Comparison of ENCODE assay signal across 25 mouse cellular contexts in genomic region chr4:136595221-136595620, GRCm38 (mm10). TPM values are rescaled to one million over a fixed set of nuclear protein-coding genes. Genes with fewer than 3 reads are reported as not detected.
DNase-seq lines count a peak whose midpoint lies in the region; ATAC-seq lines count a peak whose summit lies in the region.
"Had no signal": no experiment of that assay in that cellular context is flagged by ENCODE, and none has a peak within 500 bp of the region (broad histone marks: within the 10 kb centered on the region; RNA-seq: fewer than 3 reads in every experiment).

No protein-coding gene starts in this region.

- peaks cover 23% of the 10 kb centered on the region for H3K36me3 ChIP-seq in embryonic facial prominence, embryonic 14.5 days (ENCODE audit: control insufficient read depth, insufficient read depth, low read length)
- H3K36me3 ChIP-seq in embryonic facial prominence, embryonic 10.5 days (replicated peaks) = peaks cover 56% of the 10 kb centered on the region
- H3K36me3 ChIP-seq in kidney, embryonic 16.5 days (ENCODE audit: insufficient read depth, low read length) = peaks cover 10% of the 10 kb centered on the region; the same call in 1 of the 2 replicates

- DNase-seq in embryonic facial prominence, embryonic 14.5 days (ENCODE audit: low spot score) = no peak
- no peak for DNase-seq in embryonic facial prominence, embryonic 10.5 days (ENCODE audit: low spot score)
- DNase-seq in kidney, adult 9 months = peak; percentile 22
- DNase-seq in A20 (ENCODE audit: low read depth, low spot score) = peak; percentile 39
- DNase-seq in kidney, postnatal 25 days = peak; percentile 22 to 63
- DNase-seq in adrenal gland, adult (ENCODE audit: inconsistent age in 2 of 2, low spot score in 1 of 2) = no peak
- DNase-seq in cerebellum, postnatal 4 days (ENCODE audit: low spot score in 2 of 2) = no peak
- DNase-seq: adrenal gland, adult 2 months; adrenal gland, postnatal 25 days; cerebellum, adult 2 months; cerebellum, postnatal 10 days; embryo, embryonic 11 days; forebrain, postnatal 0 days; gastrocnemius, postnatal 14 days; heart, postnatal 36 days had no signal

- H3K4me3 ChIP-seq in embryonic facial prominence, embryonic 14.5 days (ENCODE audit: low read depth, low read length) = no peak overlapping the region
- no peak overlapping the region for H3K4me3 ChIP-seq in embryonic facial prominence, embryonic 10.5 days
- H3K4me3 ChIP-seq in kidney, embryonic 16.5 days (ENCODE audit: low read length) = no peak overlapping the region
- H3K4me3 ChIP-seq: embryonic facial prominence, embryonic 12.5 days; forebrain, embryonic 12.5 days; heart, embryonic 13.5 days; hindbrain, embryonic 15.5 days had no signal

- H3K27ac ChIP-seq in embryonic facial prominence, embryonic 14.5 days (replicated peaks; ENCODE audit: low read depth, low read length) = no peak overlapping the region
- H3K27ac ChIP-seq in embryonic facial prominence, embryonic 10.5 days (replicated peaks) = no peak overlapping the region
- no peak overlapping the region for H3K27ac ChIP-seq in kidney, embryonic 16.5 days (ENCODE audit: low read length)
- H3K27ac ChIP-seq: embryonic facial prominence, embryonic 12.5 days; forebrain, embryonic 12.5 days; heart, embryonic 13.5 days; hindbrain, embryonic 15.5 days had no signal

- H3K9me3 ChIP-seq in embryonic facial prominence, embryonic 14.5 days (ENCODE audit: control insufficient read depth, low read length) = no peaks in the 10 kb centered on the region
- H3K9me3 ChIP-seq in embryonic facial prominence, embryonic 10.5 days = no peaks in the 10 kb centered on the region
- no peaks in the 10 kb centered on the region for H3K9me3 ChIP-seq in kidney, embryonic 16.5 days (ENCODE audit: low read length)
- H3K9me3 ChIP-seq: embryonic facial prominence, embryonic 12.5 days; forebrain, embryonic 12.5 days; heart, embryonic 13.5 days; hindbrain, embryonic 15.5 days had no signal

- H3K4me2 ChIP-seq in embryonic facial prominence, embryonic 14.5 days (ENCODE audit: low read depth, low read length) = no peak overlapping the region
- no peak overlapping the region for H3K4me2 ChIP-seq in kidney, embryonic 16.5 days (replicated peaks; ENCODE audit: low read depth, low read length)
- H3K4me2 ChIP-seq: embryonic facial prominence, embryonic 12.5 days; forebrain, embryonic 12.5 days; heart, embryonic 13.5 days; hindbrain, embryonic 15.5 days had no signal

- ATAC-seq in embryonic facial prominence, embryonic 14.5 days (ENCODE audit: low read depth) = peak; percentile 41; the same call in 1 of the 2 replicates
- ATAC-seq in kidney, embryonic 16.5 days (ENCODE audit: low FRiP score, low TSS enrichment) = no peak
- ATAC-seq: activated CD4-positive, CD25-positive, alpha-beta regulatory T cell, adult 4 months; forebrain, postnatal 0 days; Patski had no signal

- WGBS in embryonic facial prominence, embryonic 14.5 days = 67% methylated on average over 6 of the region's 6 CpGs
- 88% methylated on average over 6 of the region's 6 CpGs for WGBS in embryonic facial prominence, embryonic 10.5 days
- 51% methylated on average over 6 of the region's 6 CpGs for WGBS in kidney, embryonic 16.5 days

- H3K27me3 ChIP-seq in embryonic facial prominence, embryonic 14.5 days (replicated peaks; ENCODE audit: control insufficient read depth, insufficient read depth, low read length) = no peaks in the 10 kb centered on the region
- H3K27me3 ChIP-seq in embryonic facial prominence, embryonic 10.5 days (replicated peaks; ENCODE audit: low read depth, poor library complexity, severe bottlenecking) = no peaks in the 10 kb centered on the region
- H3K27me3 ChIP-seq in kidney, embryonic 16.5 days (ENCODE audit: insufficient read depth, low read length) = no peaks in the 10 kb centered on the region
- H3K27me3 ChIP-seq: embryonic facial prominence, embryonic 12.5 days; forebrain, embryonic 12.5 days; heart, embryonic 13.5 days; hindbrain, embryonic 15.5 days; Patski had no signal

- H3K9ac ChIP-seq in embryonic facial prominence, embryonic 14.5 days (ENCODE audit: low read depth, low read length) = no peak overlapping the region
- H3K9ac ChIP-seq in kidney, embryonic 16.5 days (replicated peaks; ENCODE audit: low read length) = no peak overlapping the region
- H3K9ac ChIP-seq: embryonic facial prominence, embryonic 12.5 days; forebrain, embryonic 12.5 days; forebrain, postnatal 0 days; heart, embryonic 13.5 days; hindbrain, embryonic 15.5 days had no signal

- no peaks in the 10 kb centered on the region for H3K4me1 ChIP-seq in embryonic facial prominence, embryonic 14.5 days (ENCODE audit: control insufficient read depth, insufficient read depth, low read length)
- 0 out of 2 replicates have a peak, but pooled peaks cover 3% of the 10 kb centered on the region for H3K4me1 ChIP-seq in embryonic facial prominence, embryonic 10.5 days
- H3K4me1 ChIP-seq in kidney, embryonic 16.5 days (ENCODE audit: insufficient read depth, low read length) = peaks cover 11% of the 10 kb centered on the region

RNA-seq across cellular contexts. Expression of gene Kdm1a, which starts 7.3 kb away (rescaled TPM):
- 48.6 and 54.1 TPM in 2 replicates for polyA plus RNA-seq in embryonic facial prominence, embryonic 14.5 days (2014; fragmentation: Nextera tagmentation; extraction: Ambion mirVana)
- 54.2 and 56.1 TPM in 2 replicates for polyA plus RNA-seq in embryonic facial prominence, embryonic 10.5 days (2016; fragmentation: Nextera tagmentation; extraction: Ambion mirVana)
- 25.7 and 30.5 TPM in 2 replicates for polyA plus RNA-seq in kidney, embryonic 16.5 days (2015; fragmentation: Nextera tagmentation; extraction: Ambion mirVana)

RNA-seq across cellular contexts. Expression of gene Tex46, which starts 15.0 kb away (rescaled TPM):
- polyA plus RNA-seq in embryonic facial prominence, embryonic 14.5 days (2014; fragmentation: Nextera tagmentation; extraction: Ambion mirVana) = not detected in 2 replicates
- polyA plus RNA-seq in embryonic facial prominence, embryonic 10.5 days (2016; fragmentation: Nextera tagmentation; extraction: Ambion mirVana) = not detected in 2 replicates
- polyA plus RNA-seq in kidney, embryonic 16.5 days (2015; fragmentation: Nextera tagmentation; extraction: Ambion mirVana) = not detected in 2 replicates
- polyA plus RNA-seq: activated CD4-positive, CD25-positive, alpha-beta regulatory T cell, adult 4 months; adrenal gland, adult 2 months; C2C12; cerebellum, adult 2 months; embryonic facial prominence, embryonic 12.5 days; forebrain, embryonic 12.5 days; forebrain, postnatal 0 days; heart, embryonic 13.5 days; heart, postnatal 0 days; hindbrain, embryonic 11.5 days; hindbrain, embryonic 15.5 days; Patski had no signal

RNA-seq across cellular contexts. Expression of gene Lactbl1, which starts 27.2 kb away (rescaled TPM):
- not detected in 2 replicates for polyA plus RNA-seq in embryonic facial prominence, embryonic 14.5 days (2014; fragmentation: Nextera tagmentation; extraction: Ambion mirVana)
- polyA plus RNA-seq in embryonic facial prominence, embryonic 10.5 days (2016; fragmentation: Nextera tagmentation; extraction: Ambion mirVana) = not detected in 2 replicates
- polyA plus RNA-seq in kidney, embryonic 16.5 days (2015; fragmentation: Nextera tagmentation; extraction: Ambion mirVana) = not detected in 2 replicates
- polyA plus RNA-seq: activated CD4-positive, CD25-positive, alpha-beta regulatory T cell, adult 4 months; adrenal gland, adult 2 months; C2C12; embryonic facial prominence, embryonic 12.5 days; heart, embryonic 13.5 days; heart, postnatal 0 days; hindbrain, embryonic 11.5 days; Patski had no signal

Comparison
In these comparisons a context has a peak if more than half of its experiments do, and no peak if none do; other contexts are left out.
1. DNase-seq: peak in kidney, adult 9 months (single experiment), A20 (single experiment) and kidney, postnatal 25 days (2 of 2); none in embryonic facial prominence, embryonic 14.5 days (single experiment), embryonic facial prominence, embryonic 10.5 days (single experiment), adrenal gland, adult (0 of 2) and cerebellum, postnatal 4 days (0 of 2).